Mouse (Mus musculus): ENCODE results near the gene Olfr1436.
"Not testable (repeated sequence)": the region's sequence is repeated elsewhere in the genome, so short reads cannot be mapped to it uniquely, and the experiment has no call there.

Gene Olfr1436

DNA sequence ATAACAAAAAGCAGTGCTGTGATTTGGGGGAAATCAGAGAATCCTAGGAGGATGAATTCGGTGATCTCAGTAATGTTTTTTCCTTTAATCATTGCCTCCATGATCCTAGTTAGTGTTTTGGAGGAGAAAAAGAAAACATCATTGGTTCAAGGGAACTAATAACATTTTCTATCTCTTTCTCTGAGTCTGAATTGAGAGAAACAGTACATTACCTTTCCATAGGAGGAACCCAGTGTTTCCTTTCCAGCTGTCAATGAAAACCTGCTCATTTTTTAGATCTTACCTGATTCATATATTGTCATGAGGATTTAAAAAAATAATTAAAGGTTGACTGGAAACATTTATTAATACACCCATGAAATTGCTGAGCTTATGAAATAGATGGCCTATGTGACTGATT lies at the start of gene Olfr1436:
Gene Olfr1436, minus strand, starts transcription at position 101 of the 400 bp plus-strand sequence.
- not testable (repeated sequence) for DNase-seq (ENCODE audit: low read depth, low spot score)

DNA sequence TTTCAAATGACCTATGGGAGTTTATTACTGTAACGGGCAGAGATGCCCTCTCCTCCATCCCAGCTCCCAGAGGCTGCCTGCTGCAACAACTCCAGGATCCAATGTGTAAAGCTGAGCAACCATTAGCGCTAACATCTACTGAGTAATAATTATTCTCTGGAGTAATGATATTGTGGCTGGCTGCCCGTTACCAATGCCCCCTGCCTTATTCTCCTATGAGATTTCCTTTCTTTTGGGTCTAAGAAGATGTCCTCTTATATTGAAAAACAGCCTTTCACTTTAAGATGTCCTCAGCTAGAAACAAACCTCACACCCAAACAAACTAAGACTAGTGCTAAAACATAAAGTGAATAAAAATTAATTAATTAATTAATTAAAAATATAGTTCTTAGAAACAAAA lies 36.9 kb upstream of the Olfr1436 start, which contains the start of gene Olfr1438-ps1:
Gene Olfr1438-ps1, minus strand, starts transcription at position 101 of the 400 bp plus-strand sequence.
- DNase-seq (ENCODE audit: low read depth, low spot score), result no peak

DNA sequence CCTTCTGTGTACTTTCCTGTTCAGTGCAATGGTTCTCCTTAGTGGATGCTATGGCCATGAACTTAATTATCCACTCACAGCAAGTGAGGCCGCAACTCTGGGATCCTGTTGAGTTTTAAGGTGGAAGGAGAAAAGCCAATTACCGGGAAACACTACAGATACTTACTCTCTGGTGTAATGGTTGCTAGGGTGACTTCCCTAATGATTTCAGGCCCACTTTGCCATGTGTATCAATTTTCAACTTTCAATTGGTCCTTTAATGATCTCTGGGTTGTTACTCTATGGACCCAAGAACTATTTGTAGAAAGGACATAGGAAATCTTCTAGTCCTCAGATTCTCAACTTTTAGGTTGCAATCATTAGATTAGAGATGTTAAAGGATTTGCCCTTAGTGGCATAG lies 26.1 kb upstream of the Olfr1436 start, which contains the start of gene Olfr1437:
Gene Olfr1437, minus strand, starts transcription at position 101 of the 400 bp plus-strand sequence.
- DNase-seq (ENCODE audit: low read depth, low spot score), result no peak

DNA sequence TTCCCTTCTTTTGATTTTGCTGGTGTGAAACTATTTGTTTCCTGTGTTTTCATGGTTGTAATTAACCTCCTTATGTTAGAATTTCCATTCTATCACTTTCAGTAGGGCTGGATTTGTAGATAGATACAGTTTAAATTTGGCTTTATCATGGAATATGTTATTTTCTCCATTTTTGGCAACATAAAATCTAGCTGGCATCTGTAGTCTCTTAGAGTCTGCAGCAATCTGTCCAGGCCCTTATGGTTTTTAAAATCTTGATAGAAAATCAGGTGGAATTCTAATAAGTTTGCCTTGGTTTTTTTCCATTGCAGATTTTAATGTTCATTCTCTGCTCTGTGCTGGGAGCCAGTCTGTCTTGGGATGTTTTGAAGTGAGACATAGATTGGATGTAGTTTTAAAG lies 6.0 kb downstream of the Olfr1436 start:
- DNase-seq (ENCODE audit: low read depth, low spot score), result peak; percentile 60

DNA sequence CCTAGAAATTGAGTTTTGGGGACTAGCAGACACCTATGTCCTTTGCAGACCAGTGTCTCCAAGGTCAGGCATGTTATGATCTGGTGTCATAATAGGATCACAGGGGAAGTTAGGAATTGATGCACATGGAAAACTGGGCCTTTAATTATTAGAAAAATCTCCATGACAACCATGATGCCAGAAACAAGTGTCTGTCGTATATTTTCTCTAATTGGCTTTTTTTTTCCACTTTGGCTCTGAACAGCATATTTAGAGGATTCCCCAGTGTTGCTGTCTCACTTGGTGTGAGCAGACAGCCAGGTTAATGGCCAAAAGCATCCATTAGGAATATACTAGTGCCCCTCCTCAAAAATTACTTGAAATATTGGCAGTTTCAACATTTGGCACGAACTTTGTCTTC lies 19.4 kb downstream of the Olfr1436 start, which contains the start of gene Olfr1434:
Gene Olfr1434, plus strand, starts transcription at position 301 of the 400 bp plus-strand sequence.
- no peak for DNase-seq (ENCODE audit: low read depth, low spot score)

DNA sequence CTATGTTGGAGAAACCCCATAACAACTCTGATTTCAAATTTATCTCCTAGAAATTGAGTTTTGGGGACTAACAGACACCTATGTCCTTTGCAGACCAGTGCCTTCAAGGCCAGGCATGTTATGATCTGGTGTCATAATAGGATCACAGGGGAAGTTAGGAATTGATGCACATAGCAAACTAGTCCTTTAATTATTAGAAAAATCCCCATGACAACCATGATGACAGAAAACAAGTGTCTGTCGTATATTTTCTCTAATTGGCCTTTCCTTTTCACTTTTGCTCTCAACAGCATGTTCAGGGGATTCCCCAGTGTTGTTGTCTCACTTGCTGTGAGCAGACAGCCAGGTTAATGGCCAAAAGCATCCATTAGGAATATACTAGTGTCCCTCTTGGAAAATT lies 38.2 kb downstream of the Olfr1436 start, which contains the start of gene Olfr235:
Gene Olfr235, plus strand, starts transcription at position 301 of the 400 bp plus-strand sequence.
- no peak for DNase-seq (ENCODE audit: low read depth, low spot score)
